Mouse (Mus musculus) heart, postnatal 25 days (tissue): ENCODE data around the gene Mad1l1. TPM values are rescaled to one million over a fixed set of nuclear protein-coding genes. Genes with fewer than 3 reads are reported as not detected.

Experiments used
- DNase-seq: peaks from one replicate; pipeline ENCODE4 v3.0.0; 2022; ENCODE audit warnings: low spot score
- intact Hi-C: fragments of 180-260 bp; cut with DNase I; formaldehyde crosslinking; loops from one replicate; pipeline ENCODE4 v1.15.1; 2025
- total RNA-seq, 2 experiments: library from RNA; stranded (reverse); gene quantifications; 2 replicates each; pipeline ENCODE4 v1.2.3; 2021

Mad1l1 gene
- total RNA-seq, 2 experiments from 2014 or later, result 10.0 to 11.0 TPM

- no peak for DNase-seq
- intact Hi-C loops, result no loop called here
These were observed 163.3 kb downstream of the Mad1l1 start for GRCm38 (mm10) chr5:140157886-140158627.

GRCm38 (mm10) chr5:140154166-140154565 lies 167.2 kb downstream of the Mad1l1 start:
- intact Hi-C loops, result no loop called here
- no peak for DNase-seq

GRCm38 (mm10) chr5:140151871-140152270 lies 169.5 kb downstream of the Mad1l1 start:
- intact Hi-C loops, result no loop called here

DNA sequence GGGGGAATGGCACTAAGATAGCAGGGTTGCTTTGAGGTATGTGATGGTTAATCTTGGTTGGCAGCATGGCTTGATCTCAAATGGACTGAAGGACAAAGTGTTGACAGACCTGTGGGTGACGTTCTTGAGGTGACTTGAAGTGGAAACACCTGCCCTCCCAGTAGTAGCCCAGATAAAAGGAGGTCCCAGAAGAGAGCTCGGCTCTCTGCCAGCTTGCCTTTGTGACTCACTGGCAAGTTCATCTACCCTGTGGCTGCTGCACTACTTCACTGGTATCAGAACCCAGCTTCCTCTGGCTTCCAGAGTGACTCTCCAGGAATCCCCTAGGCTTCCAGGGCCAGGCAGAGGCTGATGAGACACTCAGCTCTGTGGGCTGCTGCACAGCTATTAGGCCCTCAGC lies 170.2 kb downstream of the Mad1l1 start:
- intact Hi-C loops, result no loop called here
- DNase-seq, result no peak

More at GRCm38 (mm10) chr5:140151871-140152270, 169.5 kb downstream of the Mad1l1 start:
- DNase-seq, result no peak

GRCm38 (mm10) chr5:140150694-140151093 lies 170.7 kb downstream of the Mad1l1 start:
- intact Hi-C loops, result no loop called here
- no peak for DNase-seq

- intact Hi-C loops, result no loop called here
- DNase-seq, result no peak
These were observed 171.2 kb downstream of the Mad1l1 start for GRCm38 (mm10) chr5:140150136-140150535.

DNA sequence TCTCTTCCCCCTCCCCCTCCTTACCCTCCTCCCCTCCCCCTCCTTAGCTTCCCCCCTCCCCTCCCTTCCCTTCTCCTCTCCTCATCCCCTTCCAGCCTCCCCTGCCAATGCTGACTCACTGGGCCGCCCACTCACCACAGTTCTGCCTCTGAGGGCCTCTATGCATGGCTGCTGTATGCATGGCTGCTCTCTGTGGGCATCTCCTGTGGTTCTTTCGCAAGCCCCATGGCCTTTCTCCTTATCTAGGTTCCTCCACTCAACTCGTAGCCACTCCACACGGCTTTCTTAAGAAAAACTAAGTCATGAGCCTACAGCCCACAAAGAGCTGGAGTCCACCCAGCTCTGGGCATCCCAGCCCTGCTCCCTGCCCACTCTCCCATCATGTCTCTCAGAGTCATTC lies 172.1 kb downstream of the Mad1l1 start:
- DNase-seq, result no peak
- intact Hi-C loops, result no loop called here

- intact Hi-C loops, result loop anchor here (5.0 kb wide), 2 partner anchors 34 to 306 kb away; no protein-coding TSS in a partner anchor
- DNase-seq, result no peak
These were observed 177.8 kb downstream of the Mad1l1 start for GRCm38 (mm10) chr5:140143541-140143940.

GRCm38 (mm10) chr5:140141336-140141735 lies 180.0 kb downstream of the Mad1l1 start:
- intact Hi-C loops, result loop anchor here (2.0 to 5.0 kb wide), 3 partner anchors 36 to 304 kb away; partner anchors contain the start of gene Elfn1
- DNase-seq, result no peak

- no peak for DNase-seq
- intact Hi-C loops, result loop anchor here (2.0 to 5.0 kb wide), 3 partner anchors 37 to 303 kb away; partner anchors contain the start of gene Elfn1
These were observed 181.1 kb downstream of the Mad1l1 start for GRCm38 (mm10) chr5:140140214-140140613.

- intact Hi-C loops, result no loop called here
- DNase-seq, result no peak
These were observed 185.4 kb downstream of the Mad1l1 start for GRCm38 (mm10) chr5:140135734-140136625.

DNA sequence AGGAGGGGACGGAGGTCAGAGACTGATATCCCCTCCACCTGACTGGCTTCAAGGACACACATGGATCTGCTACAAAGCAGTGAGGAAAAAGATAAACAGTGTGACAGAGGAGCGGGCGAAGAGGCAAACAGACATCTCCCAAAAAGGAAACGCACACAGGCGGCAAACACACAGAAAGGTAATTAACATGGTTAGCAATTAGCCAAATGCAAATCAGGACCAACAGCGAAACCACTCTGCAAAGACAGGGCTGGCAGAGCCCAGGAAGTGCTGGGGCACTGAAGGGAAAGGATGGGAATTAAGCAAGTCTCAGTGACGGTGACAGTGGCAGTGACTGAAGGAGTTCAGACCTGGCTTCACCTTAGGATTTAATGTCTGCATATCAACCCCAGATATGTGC lies 187.3 kb downstream of the Mad1l1 start:
- DNase-seq, result no peak
- intact Hi-C loops, result no loop called here

DNA sequence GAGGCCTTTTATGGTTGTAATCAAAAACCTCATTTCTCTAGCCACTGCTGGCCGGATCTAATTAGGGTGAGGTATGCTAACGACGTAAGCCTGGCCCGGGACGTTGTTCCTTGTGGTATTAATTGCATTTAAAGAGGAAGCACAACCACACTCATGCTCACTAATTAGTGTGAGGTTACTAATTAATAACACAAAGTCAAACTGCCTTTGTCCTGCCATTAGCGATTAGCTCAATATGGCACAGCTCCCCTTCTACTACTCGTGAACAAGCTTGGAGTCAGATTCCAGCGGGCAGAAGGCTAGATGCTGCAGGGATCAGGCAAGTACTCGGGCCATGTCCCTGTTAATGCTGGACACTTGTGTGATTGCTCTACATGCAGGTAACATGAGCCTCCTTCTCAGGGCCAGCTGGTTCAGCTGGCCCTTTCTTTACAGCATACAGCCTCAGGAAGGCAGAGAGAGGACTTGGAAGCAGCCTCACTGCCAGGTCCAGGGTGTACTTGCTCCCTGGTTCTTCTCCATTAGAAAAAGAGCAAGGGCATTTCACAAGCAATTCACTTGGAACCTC lies 192.9 kb downstream of the Mad1l1 start:
- DNase-seq, result no peak

DNA sequence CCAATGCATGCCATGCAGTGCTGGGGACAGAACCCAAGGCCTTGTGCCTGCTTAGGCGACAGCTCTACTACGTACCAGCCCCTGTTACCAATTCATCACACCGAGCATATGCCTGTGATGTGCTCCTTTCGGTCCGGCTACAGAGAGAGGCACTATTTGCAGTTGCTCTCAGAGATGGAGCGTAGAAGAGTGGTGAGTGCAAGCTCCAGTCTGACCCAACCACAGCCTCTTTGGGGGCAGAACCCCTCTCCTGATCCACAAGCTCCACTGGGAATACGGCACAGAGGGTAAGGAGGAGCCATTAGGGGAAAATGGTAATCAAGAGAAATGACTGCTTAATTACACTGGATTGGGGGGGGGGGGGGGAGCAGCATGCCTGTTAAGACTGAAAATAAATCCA lies 193.4 kb downstream of the Mad1l1 start:
- intact Hi-C loops, result no loop called here
- DNase-seq, result no peak

More for the DNA sequence above, 192.9 kb downstream of the Mad1l1 start:
- intact Hi-C loops, result no loop called here

- DNase-seq, result no peak
- intact Hi-C loops, result no loop called here
These were observed 196.7 kb downstream of the Mad1l1 start for GRCm38 (mm10) chr5:140124626-140125025.

GRCm38 (mm10) chr5:140123640-140124366 lies 197.5 kb downstream of the Mad1l1 start:
- DNase-seq, result no peak

DNA sequence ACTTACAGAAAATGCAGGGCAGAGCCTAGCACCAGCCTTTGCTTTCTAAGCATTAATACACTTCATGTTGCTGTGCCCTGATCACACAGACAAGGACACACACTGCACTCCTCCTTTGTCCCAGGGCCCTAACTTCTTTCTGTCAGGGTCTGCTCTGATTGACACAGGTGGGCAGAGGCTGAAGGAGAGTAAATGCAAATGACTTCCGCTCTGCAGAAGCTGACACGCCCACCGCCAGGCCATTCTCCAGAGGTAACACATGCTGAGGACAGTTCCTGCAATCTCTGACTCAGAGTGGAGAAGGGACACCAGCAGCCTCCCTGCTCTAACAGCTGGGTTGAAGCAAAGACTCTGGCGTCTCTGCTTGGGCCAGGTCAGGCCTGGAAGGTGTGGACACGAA lies 198.2 kb downstream of the Mad1l1 start:
- intact Hi-C loops, result no loop called here

More at GRCm38 (mm10) chr5:140123640-140124366, 197.5 kb downstream of the Mad1l1 start:
- intact Hi-C loops, result no loop called here

DNA sequence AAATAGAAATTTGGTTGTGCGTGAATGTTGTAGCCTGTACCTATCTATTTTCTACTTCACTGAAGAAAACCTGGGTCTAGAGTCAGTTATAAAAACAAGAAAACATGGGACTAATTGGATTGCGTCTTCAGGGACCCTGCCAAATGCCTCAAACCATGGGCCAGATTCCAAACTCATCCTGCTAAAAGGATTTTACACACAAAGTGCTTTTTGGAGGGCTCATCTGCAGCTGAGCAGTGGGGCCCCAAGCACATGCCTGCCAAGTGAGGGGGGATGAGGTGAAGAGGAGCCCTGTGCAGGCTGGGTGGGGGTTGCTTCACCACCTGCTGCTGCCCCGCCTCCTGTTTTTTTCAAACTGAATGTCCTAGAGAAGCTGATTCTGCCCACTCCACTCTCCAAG lies 199.4 kb downstream of the Mad1l1 start:
- no peak for DNase-seq
- intact Hi-C loops, result no loop called here

More for the DNA sequence above, 198.2 kb downstream of the Mad1l1 start:
- DNase-seq, result no peak

- DNase-seq, result no peak
- intact Hi-C loops, result no loop called here
These were observed 202.4 kb downstream of the Mad1l1 start for GRCm38 (mm10) chr5:140118921-140119320.

- intact Hi-C loops, result no loop called here
- DNase-seq, result no peak
These were observed 203.4 kb downstream of the Mad1l1 start for GRCm38 (mm10) chr5:140117968-140118367.
